ENCODE assay signal across 11 mouse cellular contexts in genomic region chr1:180980464-180980863, GRCm38 (mm10). TPM values are rescaled to one million over a fixed set of nuclear protein-coding genes. Genes with fewer than 3 reads are reported as not detected.
DNase-seq lines count a peak whose midpoint lies in the region; ATAC-seq and TF ChIP-seq lines count a peak whose summit lies in the region.
"Had no signal": no experiment of that assay in that cellular context is flagged by ENCODE, and none has a peak within 500 bp of the region (broad histone marks: within the 10 kb centered on the region; RNA-seq: fewer than 3 reads in every experiment).

No protein-coding gene starts in this region.

- no peak for DNase-seq in heart, adult 2 months
- DNase-seq in heart, postnatal 25 days (ENCODE audit: low spot score) = no peak
- peak; percentile 40 for DNase-seq in testis, postnatal 10 days (ENCODE audit: low spot score)
- no peak for DNase-seq in testis, postnatal 14 days (ENCODE audit: low spot score)
- DNase-seq in induced T-regulatory cell, adult 2 months (ENCODE audit: low read depth) = peak; percentile 66
- DNase-seq in stomach, postnatal 0 days (ENCODE audit: low spot score) = no peak
- no peak for DNase-seq in cerebellum, postnatal 14 days
- DNase-seq in urinary bladder, postnatal 4 days (ENCODE audit: low spot score in 2 of 2) = no peak
- DNase-seq: adrenal gland, postnatal 10 days; cerebellum, adult 9-10 months had no signal

- no peaks in the 10 kb centered on the region for H3K36me3 ChIP-seq in heart, adult 2 months (ENCODE audit: control insufficient read depth, insufficient read depth, low read length)
- peaks cover 2% of the 10 kb centered on the region for H3K36me3 ChIP-seq in stomach, postnatal 0 days (ENCODE audit: control insufficient read depth, insufficient read depth, low read length)
- H3K36me3 ChIP-seq: neural tube, embryonic 13.5 days had no signal

- TF ChIP-seq CTCF in heart, adult 2 months (IDR thresholded peaks at IDR 0.05) = peak; percentile 32
- TF ChIP-seq CTCF in stomach, postnatal 0 days (IDR thresholded peaks at IDR 0.05; ENCODE audit: low read depth) = peak; percentile 63

- H3K4me1 ChIP-seq in heart, adult 2 months (ENCODE audit: control insufficient read depth, insufficient read depth, low read length) = no peaks in the 10 kb centered on the region
- H3K4me1 ChIP-seq in stomach, postnatal 0 days (replicated peaks; ENCODE audit: control insufficient read depth, insufficient read depth) = no peaks in the 10 kb centered on the region
- H3K4me1 ChIP-seq: neural tube, embryonic 13.5 days had no signal

- no peak overlapping the region for H3K4me2 ChIP-seq in stomach, postnatal 0 days (replicated peaks; ENCODE audit: low read depth)
- H3K4me2 ChIP-seq: neural tube, embryonic 13.5 days had no signal

- intact Hi-C loops in heart, adult 2 months (cut with DNase I) = no loop called here
- intact Hi-C loops in heart, postnatal 25 days (cut with DNase I) = no loop called here

- 72% methylated on average over 2 of the region's 2 CpGs for WGBS in heart, adult 2 months
- 65% methylated on average over 2 of the region's 2 CpGs for WGBS in stomach, postnatal 0 days

- ATAC-seq in stomach, postnatal 0 days (ENCODE audit: low FRiP score, low TSS enrichment) = no peak

- no peak overlapping the region for H3K4me3 ChIP-seq in heart, adult 2 months
- no peak overlapping the region for H3K4me3 ChIP-seq in stomach, postnatal 0 days (ENCODE audit: low read depth, low read length)
- H3K4me3 ChIP-seq: neural tube, embryonic 13.5 days had no signal

- no peak for TF ChIP-seq POLR2A in heart, adult 2 months (IDR thresholded peaks at IDR 0.05; ENCODE audit: insufficient read depth, low read depth, low read length)

- H3K79me2 ChIP-seq in heart, adult 2 months (replicated peaks; ENCODE audit: control insufficient read depth, insufficient read depth, low read length) = no peaks in the 10 kb centered on the region

- H3K9me3 ChIP-seq in stomach, postnatal 0 days (ENCODE audit: control insufficient read depth, low read length) = no peaks in the 10 kb centered on the region
- H3K9me3 ChIP-seq: neural tube, embryonic 13.5 days had no signal

- no peak overlapping the region for H3K9ac ChIP-seq in heart, adult 2 months (ENCODE audit: low read depth, low read length)
- no peak overlapping the region for H3K9ac ChIP-seq in stomach, postnatal 0 days (ENCODE audit: low read length)
- H3K9ac ChIP-seq: neural tube, embryonic 13.5 days had no signal

- no peaks in the 10 kb centered on the region for H3K27me3 ChIP-seq in heart, adult 2 months (ENCODE audit: control insufficient read depth, insufficient read depth, low read length)
- no peaks in the 10 kb centered on the region for H3K27me3 ChIP-seq in stomach, postnatal 0 days (ENCODE audit: control insufficient read depth, insufficient read depth, low read length)
- H3K27me3 ChIP-seq: neural tube, embryonic 13.5 days had no signal

- no peak overlapping the region for H3K27ac ChIP-seq in heart, adult 2 months
- H3K27ac ChIP-seq in stomach, postnatal 0 days (replicated peaks) = no peak overlapping the region
- H3K27ac ChIP-seq: neural tube, embryonic 13.5 days had no signal

- TF ChIP-seq EP300 in heart, adult 2 months (IDR thresholded peaks at IDR 0.05; ENCODE audit: insufficient read depth, low read depth, low read length) = no peak
- no peak for TF ChIP-seq EP300 in stomach, postnatal 0 days (optimal IDR thresholded peaks at IDR 0.05)

RNA-seq across cellular contexts. Expression of gene Tmem63a, which starts 38.3 kb away (rescaled TPM):
- 10 to 100 TPM; 13.2 to 15.8 TPM for total RNA-seq in heart, adult 2 months (2021)
- 27.5 and 34.5 TPM in 2 replicates for polyA plus RNA-seq in heart, adult 2 months (2012; rRNA removed)
- total RNA-seq in heart, postnatal 25 days (2021) = 10 to 100 TPM; 15.1 to 16.3 TPM
- polyA plus RNA-seq in stomach, postnatal 0 days (2015; fragmentation: Nextera tagmentation; extraction: Ambion mirVana) = 35.2 and 36.7 TPM in 2 replicates

RNA-seq across cellular contexts. Expression of gene Ephx1, which starts 40.2 kb away (rescaled TPM):
- 10 to 100 TPM; 29.8 to 40.4 TPM for total RNA-seq in heart, adult 2 months (2021)
- polyA plus RNA-seq in heart, adult 2 months (2012; rRNA removed) = 41.1 and 45.1 TPM in 2 replicates
- 10 to 100 TPM; 22.5 to 40.8 TPM for total RNA-seq in heart, postnatal 25 days (2021)
- 30.0 and 32.2 TPM in 2 replicates for polyA plus RNA-seq in stomach, postnatal 0 days (2015; fragmentation: Nextera tagmentation; extraction: Ambion mirVana)

RNA-seq across cellular contexts. Expression of gene Lefty1, which starts 45.6 kb away (rescaled TPM):
- under 1 TPM; 0.41 to 0.57 TPM for total RNA-seq in heart, adult 2 months (2021)
- polyA plus RNA-seq in heart, adult 2 months (2012; rRNA removed) = 3.0 and 3.3 TPM in 2 replicates
- under 1 TPM; 0.17 to 0.94 TPM for total RNA-seq in heart, postnatal 25 days (2021)
- polyA plus RNA-seq in stomach, postnatal 0 days (2015; fragmentation: Nextera tagmentation; extraction: Ambion mirVana) = 6.1 TPM in 2 replicates

Comparison
In these comparisons a context has a peak if more than half of its experiments do, and no peak if none do; other contexts are left out.
1. DNase-seq: peak in testis, postnatal 10 days (single experiment) and induced T-regulatory cell, adult 2 months (single experiment); none in heart, adult 2 months (0 of 2), heart, postnatal 25 days (single experiment), testis, postnatal 14 days (single experiment), stomach, postnatal 0 days (single experiment), cerebellum, postnatal 14 days (0 of 2) and urinary bladder, postnatal 4 days (0 of 2).